Mouse (Mus musculus) left cerebral cortex, adult 9 months (tissue): ENCODE measurements around the gene Tm4sf5.

ENCODE experiments used
- DNase-seq, 2 experiments: peaks; one replicate each; pipeline ENCODE4 v3.0.0; 2022; ENCODE audit warnings: low spot score in 2 of 2

Gene Tm4sf5

DNA sequence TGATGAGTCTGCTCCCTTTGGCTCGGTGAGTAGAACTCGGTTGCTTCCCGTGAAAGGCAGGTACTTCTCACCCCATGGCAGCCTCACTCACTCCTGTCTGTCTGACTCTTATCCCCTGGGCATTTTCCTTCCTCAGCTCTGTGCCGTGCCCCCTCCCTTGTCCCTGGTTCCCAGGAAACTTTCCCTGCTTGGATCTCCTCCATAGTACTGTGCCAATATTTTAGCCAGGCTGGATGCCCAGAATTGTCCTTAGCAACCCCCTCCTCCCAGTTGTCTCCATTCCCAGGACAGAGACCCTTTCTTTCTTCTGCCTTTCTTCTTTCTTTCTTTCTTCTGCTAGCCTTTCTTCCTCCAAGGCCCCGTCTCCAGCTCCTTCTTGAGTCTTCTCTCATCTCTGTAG, 36.4 kb downstream of the Tm4sf5 start:
- DNase-seq, result peak in 1 of 2 experiments; percentile 33

DNA sequence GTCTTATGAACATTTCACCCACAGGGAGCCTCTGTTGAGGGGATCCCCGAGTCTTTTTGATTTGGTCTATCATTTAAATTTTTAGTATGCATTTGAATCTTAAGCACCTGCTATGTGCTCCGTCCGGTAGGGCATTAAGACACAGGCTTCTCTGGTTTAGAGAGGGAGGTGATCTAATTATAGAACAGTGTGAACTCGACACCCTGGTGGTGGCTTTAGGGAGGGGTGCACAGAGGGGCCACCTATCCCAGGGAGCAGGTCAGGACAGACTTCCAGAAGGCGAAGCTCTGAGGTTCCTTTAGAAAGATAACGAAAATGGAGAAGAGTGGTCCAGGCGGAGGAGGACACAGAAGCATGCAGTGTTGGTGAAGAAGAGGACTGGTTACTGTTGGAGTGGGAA, 39.5 kb downstream of the Tm4sf5 start:
- no peak for DNase-seq

DNA sequence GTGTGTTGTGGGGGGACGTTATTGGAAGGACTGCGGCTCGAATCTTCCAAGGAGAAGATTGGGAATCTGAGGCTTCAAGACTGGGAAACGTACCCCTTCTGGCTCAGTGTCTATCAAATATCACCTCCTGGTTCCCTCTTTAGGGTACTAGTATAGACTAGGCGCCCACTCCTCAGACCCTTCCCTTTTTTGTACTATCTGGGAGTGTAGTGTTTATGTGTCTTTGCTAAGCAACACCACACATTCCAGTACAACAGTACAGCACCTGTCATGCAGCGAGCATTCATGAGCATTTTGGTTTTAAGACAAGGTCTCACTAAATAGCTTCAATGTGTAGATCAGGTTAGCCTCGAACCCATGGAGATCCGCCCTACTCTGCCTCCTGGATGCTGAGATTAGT, 46.5 kb downstream of the Tm4sf5 start:
- no peak for DNase-seq

DNA sequence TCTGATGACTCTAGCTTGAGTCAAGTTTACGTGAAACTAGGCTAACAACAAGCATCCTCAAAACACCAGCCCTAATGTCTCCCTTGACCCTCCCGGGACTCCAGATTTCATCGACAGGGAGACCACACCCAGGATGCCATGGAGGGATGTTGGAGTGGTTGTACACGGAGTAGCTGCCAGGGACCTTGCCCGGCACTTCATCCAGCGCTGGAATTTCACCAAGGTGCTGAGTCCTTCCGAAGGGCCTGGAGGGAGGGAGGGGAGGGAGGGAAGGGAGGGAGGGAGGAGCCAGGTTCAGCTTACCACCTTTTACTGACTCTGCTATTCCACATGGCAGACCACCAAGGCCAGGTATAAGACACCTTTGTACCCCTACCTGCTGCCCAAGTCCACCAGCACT, 48.9 kb downstream of the Tm4sf5 start:
- no peak for DNase-seq

DNA sequence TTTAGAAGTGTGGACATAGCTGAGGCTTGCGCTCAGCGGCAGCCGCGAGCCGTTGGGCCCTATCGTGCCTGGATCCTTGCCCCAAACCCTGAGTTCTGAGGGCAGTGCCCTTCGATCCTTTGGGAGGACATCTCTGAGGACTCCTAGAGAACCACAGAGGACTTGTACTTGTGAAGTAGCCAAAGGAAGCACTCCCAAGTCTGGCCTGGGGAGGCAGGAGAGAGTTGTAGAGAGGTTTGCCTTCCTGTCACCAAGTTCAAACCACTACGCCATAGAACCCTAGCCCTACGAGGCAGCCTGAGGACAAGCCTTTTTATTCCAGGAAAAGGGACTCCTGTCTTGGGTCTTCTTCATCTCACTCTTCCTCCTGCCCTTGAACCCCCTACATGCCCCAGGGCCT, 52.5 kb downstream of the Tm4sf5 start:
- no peak for DNase-seq
